Mouse (Mus musculus): ENCODE measurements at regions not wholly inside any gene's neighbourhood (a gene's known extent, or its start where the extent isn't known, plus 50 kb on each side); places are given as distances from the start of the nearest gene placed in this dataset.

DNA sequence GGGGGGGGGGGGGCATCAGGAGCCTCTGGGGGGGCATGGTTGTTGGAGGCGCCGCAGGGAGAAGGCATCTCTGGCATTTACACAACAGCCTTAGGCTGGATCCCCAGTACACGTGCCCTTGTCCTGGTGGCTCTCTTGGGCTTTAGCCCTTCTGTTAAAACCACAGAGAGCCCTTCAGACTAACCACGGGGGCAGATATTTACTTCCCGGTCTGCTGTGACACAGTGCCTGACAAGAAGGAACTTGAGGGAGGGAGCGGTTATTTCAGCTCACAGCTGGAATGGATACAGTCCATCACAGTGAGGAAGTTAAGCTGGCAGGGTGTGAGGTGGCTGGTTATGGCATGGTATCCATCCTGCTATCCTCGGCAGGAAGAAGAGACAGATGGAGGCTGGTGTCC is 71.0 kb upstream of the Gm11733 start:
- peak; percentile 89 for ATAC-seq (ENCODE audit: poor library complexity, severe bottlenecking)

DNA sequence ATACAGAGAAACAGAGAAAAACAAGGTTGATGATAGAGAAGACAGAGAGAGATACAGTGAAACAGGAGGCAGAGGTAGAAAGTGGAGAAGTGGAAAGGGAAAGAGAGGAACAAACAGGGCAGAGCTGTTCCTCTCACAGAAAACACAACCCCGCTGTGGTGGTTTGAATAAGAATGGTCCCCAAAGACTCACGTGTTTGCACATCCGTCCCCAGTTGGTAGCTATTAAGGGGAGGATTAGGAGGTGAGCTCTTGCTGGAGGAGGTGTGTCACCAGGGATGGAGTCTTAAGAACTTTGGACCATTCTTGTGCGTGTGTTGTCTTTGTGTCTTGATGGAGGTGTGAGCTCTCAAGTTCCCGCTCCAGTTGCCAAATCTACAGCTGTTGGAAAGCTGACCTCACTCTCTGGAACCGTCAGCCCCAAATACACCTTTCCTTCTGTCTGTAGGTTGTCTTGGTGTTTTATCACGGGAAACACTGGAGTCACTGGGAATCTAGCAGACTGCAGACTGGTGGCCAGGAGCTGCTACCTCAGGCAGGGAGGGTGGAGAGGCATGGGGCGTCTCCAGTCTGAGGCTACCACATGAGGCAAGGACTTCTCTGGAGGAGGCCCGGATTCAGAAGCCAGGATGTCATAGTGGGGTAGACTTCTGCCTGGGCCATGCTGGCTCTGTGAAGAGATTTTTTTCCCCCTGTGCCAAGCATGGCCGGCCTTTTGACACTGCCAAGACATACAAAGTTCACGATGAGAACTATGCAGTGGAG is 70.0 kb upstream of the Gm11733 start:
- ATAC-seq (ENCODE audit: poor library complexity, severe bottlenecking), result no peak

DNA sequence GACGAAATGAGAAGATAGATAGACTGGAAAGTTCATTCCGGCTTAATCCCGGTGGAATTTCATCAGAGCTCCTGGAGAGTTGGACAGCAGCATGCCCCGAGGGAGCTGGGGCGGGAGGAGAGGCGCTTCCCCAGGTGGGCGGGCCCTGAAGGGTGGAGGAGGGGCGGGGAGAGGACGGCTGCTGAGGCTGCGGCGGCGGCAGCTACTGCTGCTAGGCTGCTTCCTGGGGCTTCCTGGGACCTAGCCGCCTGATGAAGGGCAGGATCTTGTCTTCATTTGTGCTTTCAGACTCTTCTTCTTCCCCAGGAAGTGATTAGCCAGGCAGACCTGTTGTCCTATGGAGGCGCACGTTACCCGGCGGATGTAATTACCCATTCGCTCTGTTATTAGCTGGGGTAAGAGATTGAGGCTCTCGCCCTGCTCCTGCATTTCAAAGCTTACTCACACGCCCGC is 69.3 kb upstream of the Gm11733 start:
- peak; percentile 37; the same call in 1 of the 2 replicates for ATAC-seq (ENCODE audit: poor library complexity, severe bottlenecking)

DNA sequence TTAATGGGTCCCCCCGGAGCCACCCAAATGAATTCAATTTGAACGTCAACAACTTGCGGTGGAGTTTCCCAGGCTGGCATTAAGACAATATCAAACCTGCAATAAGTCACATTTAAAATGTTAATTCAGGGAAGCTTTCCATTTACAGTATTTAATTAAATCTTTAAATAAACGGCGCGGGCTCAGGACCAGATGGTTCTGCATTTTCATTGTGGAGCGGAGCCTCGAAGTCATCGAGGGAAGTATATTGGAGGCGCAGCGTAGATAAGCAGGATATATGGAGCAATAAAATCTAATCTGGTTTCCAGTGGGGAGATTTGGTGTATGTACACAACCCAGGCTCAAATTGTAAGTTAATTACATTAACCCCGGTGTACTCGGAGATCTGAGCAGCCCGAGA is 68.7 kb upstream of the Gm11733 start:
- no peak for ATAC-seq (ENCODE audit: poor library complexity, severe bottlenecking)

DNA sequence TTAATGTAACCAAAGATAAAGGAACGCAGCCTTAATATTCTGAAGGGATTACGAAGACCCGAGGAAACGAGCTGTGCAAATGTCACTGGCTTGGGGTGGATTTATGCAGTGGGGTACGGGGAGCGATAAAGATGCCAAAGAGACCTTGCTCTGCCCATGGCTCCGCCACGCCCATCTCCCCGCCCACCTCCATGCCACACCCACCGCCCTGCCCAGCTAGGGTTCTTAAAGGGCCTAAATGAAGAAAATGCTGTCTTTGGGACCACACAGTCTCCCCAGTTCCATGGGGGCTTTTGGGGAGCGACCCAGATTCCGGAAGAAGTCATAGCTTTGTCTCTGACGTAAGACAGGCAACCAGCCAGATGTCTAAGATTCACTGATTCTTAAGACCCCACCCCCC is 68.2 kb upstream of the Gm11733 start:
- ATAC-seq (ENCODE audit: poor library complexity, severe bottlenecking), result no peak

DNA sequence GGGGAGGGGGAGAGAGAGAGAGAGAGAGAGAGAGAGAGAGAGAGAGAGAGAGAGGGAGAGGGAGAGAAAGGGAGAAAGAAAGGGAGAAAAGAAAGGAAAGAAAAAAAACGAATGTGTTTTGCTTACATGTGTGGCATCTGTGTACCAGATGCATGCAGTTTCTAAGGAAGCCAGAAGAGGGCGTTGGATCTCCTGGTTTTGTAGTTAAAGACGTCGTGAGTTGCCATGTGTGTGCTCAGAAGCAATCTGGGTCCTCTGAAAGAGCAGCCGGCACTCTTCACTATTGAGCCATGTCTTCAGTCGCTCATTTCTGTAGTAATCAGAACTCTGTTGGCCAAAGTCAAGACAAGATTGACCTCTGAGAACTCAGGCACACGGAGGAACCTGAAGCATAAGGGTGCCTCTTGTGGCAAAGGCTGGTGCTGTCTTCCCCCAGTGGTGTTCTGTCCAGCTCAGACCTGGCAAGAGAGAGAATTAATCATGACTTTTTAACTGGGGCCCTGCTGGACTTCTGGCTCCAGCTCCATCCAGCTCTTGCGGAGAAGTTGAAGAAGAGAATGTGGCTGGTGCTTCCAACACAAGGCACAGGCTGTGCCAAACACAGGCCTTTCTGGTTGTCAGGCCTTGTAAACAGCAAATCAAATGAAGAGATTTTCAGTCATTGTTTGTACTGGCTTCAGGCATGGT is 67.0 kb upstream of the Gm11733 start:
- ATAC-seq (ENCODE audit: poor library complexity, severe bottlenecking), result no peak

DNA sequence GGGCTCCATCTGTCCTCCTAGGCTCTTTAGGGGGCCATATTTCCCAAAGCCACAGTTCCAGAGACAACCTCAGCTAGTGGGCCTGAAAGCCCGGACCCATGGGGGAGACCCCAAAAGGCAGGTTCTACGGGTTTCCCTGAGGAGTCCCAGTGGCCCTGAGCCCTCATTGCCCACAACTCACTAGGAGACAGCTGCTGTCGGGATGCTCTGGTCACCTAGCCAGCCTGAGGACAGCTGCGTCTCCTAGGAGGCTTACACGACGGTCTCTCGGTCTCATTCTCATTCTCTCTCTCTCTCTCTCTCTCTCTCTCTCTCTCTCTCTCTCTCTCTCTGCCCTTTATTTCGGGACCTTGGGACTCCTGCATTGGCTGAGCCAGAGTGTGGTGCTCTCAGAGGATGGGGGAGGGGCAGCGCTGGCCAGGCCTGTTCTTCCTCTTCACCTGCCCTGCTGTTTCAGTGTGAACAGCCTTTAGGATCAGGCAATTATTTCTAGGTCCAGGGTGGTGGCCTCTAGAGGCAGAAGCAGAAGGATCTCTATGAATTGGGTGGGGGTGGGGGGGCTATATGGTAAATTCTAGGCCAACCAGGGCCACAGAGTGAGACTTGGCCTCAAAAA is 66.1 kb upstream of the Gm11733 start:
- no peak for ATAC-seq (ENCODE audit: poor library complexity, severe bottlenecking)

DNA sequence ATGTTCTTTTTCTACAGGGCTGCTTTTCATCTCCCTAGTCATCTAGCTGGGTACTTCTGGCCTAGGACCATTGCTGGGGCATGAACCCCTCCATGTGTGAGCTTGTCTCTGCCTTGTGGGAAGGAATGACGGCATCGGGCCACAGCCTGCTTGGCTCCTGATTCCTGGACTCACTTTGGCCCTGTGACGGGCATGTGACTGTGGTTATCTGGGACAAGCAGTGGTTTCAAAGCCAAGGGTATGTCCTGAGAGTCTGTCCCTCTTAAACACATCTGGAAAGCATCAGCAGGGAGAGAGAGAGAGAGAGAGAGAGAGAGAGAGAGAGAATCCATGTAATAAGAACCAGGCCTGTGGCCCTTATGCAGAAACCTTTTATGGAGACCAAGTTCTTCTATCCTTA is 65.2 kb upstream of the Gm11733 start:
- ATAC-seq (ENCODE audit: poor library complexity, severe bottlenecking), result no peak

DNA sequence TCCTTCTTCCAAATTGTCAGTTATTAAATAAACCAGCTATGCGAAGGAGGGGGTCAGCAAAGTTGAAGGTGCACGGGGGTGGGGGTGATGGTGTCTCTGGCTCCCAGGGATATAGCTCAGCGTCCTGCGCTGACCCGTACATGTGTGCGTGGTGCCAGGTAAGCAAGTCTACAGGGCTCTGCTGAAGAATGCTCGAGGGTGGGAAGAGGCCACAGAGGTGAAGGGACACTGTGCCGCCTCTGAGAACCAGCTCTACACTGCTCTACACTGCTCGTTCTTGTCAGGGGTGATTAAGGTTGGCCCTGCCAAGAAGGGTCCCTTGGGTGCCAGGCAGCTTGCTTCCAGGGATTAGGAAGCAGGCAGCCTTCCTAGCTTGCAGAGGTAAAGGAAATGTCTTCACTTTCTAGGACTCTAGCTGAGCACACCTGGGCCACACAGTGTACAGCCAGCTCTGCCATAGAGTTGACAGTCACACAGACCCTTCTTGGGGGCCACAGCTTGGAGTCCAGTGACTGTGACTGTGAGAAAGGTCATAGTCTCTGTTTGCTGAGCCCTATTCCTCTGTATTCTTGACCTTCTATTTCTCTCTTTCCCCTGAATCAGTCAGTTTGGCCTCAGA is 64.7 kb upstream of the Gm11733 start:
- no peak for ATAC-seq (ENCODE audit: poor library complexity, severe bottlenecking)

DNA sequence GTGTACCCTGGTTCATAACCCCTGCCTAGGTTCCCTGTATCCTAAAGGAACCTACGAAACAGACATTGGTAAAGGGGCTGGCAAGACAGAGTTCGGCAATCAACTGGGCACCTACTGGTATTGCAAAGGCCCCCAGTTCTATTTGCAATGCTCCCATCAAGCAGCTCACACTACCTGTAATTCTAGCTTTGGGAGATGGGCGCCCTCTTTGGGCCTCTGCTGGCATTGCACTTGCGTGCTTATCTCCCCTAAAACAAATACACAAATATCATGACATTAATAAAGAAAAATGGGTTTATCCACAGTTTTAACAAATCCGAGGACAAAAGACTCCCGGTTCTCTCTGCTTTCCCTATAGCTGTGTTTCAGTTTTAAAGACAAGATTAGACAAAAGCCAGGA is 61.5 kb upstream of the Gm11733 start:
- ATAC-seq (ENCODE audit: poor library complexity, severe bottlenecking), result no peak

DNA sequence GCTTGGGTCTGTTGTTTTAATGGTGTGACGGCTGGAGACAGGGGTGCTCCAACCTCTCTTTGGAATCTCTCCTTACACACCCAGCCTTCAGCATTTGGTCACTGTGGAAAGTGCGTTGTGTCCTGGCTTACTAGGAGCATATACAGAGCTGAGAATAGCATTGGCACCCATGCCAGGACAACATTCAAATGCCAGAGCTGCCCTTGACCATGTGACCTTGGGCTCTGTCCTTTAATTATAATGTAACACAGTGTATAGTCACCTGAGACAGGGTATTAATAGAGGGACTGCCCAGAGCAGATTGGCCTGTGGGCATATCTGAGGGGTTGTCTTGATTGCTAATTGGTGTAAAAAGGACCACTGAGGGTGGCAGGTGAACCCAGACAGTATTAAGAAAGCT is 60.7 kb upstream of the Gm11733 start:
- no peak for ATAC-seq (ENCODE audit: poor library complexity, severe bottlenecking)

DNA sequence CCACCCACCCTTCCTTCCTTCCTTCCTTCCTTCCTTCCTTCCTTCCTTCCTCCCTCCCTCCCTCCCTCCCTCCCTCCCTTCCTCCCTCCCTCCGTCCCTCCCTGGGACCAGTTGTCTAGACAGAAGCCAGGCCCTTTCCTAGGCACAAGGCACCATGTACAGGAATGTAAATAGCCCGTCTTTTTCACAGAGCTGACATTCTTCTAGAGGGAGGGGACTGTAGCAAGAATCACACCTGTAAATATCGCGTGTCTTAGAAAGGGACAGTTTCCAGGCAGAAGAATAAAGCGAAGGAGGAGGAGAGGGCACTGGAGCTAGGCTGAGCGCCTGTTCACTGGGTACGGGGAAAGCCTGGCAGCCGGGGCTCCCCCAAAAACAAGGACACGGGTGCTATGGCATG is 58.7 kb upstream of the Gm11733 start:
- no peak for ATAC-seq (ENCODE audit: poor library complexity, severe bottlenecking)

DNA sequence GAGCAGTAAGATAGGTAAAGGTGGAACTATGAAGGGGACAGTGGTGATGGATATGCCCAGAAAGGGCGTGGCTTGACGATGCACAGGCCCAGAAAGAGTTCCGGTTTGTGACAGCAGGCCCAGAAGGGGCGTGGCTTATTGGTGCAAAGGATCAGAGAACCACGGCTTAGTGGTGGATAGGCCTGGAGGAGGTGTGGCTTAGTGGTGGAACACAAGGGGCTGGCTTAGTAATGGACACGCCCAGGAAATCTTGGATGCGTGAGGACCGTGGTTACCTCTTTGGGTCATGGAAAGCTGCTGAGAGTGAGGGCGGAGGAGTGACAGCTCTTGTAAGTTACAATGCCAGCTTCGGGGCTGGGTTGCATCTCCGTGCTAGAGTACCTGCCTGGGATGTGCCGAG is 58.2 kb upstream of the Gm11733 start:
- no peak for ATAC-seq (ENCODE audit: poor library complexity, severe bottlenecking)

DNA sequence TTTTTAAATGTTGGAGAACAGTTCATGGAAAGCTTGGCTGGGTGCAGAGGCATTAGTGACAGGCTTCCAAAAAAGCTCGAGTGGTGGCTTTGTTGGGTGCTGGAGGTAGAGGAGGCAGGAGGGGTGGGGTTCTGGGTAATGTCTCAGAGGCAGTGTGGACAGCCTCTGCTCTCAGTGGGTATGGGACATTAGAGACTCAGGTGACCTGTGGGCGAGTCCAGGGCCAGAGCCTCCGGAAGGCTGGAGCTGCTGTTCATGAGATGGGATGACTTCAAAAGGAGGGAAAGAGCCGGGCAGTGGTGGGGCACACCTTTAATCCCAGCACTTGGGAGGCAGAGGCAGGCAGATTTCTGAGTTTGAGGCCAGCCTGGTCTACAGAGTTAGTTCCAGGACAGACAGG is 57.5 kb upstream of the Gm11733 start:
- no peak for ATAC-seq (ENCODE audit: poor library complexity, severe bottlenecking)

DNA sequence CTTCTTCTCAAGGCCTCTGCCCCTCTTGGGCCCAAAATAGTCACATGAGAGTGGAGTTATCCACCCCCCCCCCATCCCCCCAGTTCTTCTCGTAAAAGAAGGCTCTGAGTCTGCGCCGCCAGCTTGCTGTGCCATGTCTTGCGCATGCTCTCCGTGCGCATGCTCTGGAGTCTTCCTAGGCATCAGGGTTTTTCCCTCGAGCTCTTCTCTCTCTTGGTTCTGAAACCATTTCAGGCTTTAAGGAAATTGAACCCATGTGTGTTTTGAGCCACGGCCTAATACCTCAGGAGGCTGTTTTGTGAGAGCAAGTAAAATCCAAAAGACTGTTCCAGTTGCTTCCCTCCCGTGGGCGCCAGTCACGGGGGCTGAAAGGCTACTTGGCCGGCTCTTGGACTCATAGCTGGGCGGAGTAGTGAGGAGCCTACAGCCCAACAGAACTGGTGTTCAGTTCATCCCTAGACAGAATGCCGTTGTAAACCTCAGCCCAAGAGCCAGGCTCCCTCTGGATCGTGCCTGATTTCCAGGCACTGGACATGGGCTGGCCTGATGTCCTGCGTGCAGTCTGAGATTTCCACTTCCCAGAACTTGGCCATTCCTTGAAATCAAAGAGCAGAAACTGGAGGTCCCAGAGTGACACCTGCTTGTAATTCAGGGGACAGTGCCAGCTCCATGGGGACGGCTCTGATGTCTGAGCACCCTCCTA is 56.2 kb upstream of the Gm11733 start:
- no peak for ATAC-seq (ENCODE audit: poor library complexity, severe bottlenecking)

DNA sequence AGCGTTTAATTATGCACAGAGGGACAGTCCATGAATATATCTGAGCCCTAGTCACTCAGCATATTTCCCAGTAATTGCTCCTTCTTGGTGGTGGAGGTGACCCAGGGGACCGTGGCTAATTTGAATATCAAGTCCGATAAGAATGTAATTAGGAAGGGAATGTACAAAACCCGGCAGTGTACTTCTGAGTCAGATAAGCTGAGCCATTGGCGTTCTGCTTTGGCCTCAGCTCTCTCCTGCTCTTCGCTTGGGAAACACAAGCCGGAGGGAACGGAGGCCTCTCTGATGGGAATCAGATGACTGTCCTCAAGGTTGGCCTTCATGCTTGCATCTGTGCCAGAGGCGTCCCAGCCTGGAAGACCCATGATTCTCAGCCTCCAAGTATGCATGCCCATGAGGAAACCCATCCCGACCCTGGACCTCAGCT is 54.8 kb upstream of the Gm11733 start:
- no peak for ATAC-seq (ENCODE audit: poor library complexity, severe bottlenecking)

DNA sequence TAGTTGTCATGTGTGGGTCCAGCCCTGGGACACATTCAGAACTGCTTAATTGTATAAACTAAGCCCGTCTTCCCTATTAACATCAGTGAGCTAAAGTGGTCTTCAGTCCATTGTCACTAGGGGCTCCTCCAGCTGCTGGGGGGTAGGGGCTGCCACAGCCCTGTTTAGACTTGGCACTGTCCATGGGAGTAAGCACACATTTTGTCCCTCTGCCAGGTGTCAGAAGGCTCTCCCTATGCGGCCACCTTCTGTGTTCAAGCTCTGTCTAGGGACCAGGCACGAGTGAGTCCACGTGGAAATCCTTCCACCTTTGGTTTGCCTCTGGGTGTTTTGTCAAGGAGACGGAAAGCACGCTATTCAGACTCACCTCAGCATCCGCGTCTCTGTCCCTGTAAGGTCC is 54.3 kb upstream of the Gm11733 start:
- ATAC-seq (ENCODE audit: poor library complexity, severe bottlenecking), result no peak

DNA sequence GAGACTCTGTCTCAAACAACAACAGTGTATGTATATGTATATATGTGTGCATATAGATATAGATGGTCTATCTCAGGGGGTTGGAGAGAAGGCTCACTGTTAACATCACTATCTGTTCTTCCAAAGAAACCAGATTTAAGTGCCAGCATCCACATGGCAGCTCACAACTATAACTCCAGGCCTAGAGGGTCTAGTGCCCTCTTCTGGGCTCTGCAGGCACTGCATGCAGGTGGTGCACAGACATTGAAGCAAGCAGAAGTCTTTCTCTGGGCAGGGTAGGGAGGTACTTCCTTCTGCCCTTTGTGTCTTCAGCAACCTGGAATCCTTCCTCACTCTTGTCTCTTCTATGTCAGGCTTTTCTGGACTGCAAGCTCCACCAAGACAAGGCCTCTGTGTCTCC is 50.1 kb upstream of the Gm11733 start:
- ATAC-seq (ENCODE audit: poor library complexity, severe bottlenecking), result no peak
